Mouse (Mus musculus): ENCODE data around the gene Hnrnpa2b1.
"Not testable (repeated sequence)": the region's sequence is repeated elsewhere in the genome, so short reads cannot be mapped to it uniquely, and the experiment has no call there.

Gene Hnrnpa2b1

DNA sequence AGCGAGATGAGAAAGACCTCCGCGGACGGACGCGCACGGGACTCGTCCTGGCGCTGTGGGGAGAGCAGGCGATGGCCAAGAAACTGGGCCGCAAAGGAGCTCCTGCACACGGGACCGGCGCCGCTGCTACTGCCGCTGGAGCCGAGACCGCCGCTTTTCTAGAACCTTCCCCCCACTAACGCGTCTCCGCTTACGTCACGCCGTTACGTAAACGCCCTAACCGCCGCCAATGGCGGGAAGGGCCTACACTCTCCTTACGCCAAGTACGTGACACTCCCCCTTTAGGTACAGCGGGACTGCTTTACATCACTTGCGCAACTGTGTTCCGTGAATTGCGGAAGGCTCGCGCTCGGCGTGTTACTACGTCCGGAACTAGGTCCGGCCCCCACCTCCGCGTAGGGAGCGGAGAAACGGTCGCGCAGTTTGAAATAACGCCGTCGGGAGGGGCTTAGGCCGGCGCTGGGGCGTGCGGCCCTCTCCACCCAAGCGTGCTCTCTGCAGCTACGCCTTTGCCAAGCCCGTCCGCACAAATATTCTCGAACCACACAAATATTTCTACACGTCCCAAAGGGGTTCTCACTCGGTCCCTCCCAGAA, at the start of gene Hnrnpa2b1:
Hnrnpa2b1 (minus strand) TSS at position 180 of the 596 bp plus-strand sequence.
- DNase-seq (ENCODE audit: low spot score) = peak; percentile 95

DNA sequence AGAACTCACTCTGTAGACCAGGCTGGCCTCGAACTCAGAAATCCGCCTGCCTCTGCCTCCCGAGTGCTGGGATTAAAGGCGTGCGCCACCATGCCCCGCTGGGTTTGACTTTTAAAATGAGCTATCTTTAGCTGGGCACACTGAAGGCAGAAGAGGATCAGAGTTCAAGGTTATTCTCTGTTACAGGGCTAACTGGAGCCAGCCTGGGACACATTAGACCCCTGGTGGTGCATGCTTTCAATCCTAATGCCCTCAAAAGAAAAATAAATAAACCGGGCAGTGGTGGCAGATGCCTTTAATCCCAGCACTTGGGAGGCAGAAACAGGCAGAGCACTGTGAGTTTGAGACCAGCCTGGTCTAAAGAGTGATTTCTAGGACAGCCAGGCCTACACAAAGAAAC, 45.2 kb upstream of the Hnrnpa2b1 start:
- DNase-seq (ENCODE audit: low spot score) = no peak

DNA sequence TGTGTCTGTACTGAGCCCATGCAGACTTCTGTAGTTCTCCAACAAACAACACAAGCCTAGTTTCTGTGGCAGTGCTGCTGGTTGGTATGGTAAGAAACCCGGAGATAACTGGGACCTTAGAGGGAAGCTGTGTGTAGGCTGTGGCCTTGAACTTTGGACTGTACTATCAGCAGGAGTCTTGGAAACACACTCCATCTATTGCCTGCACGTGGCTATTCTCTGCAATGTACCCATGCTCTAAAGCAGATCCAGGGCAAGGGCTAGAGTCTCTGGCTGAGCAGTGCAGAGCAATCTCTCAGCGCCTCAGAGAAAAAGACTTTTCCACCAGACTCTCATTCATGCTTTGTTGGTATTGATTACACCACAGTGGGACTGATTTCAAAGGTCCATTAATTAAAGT, 44.1 kb upstream of the Hnrnpa2b1 start:
- no peak for DNase-seq (ENCODE audit: low spot score)

DNA sequence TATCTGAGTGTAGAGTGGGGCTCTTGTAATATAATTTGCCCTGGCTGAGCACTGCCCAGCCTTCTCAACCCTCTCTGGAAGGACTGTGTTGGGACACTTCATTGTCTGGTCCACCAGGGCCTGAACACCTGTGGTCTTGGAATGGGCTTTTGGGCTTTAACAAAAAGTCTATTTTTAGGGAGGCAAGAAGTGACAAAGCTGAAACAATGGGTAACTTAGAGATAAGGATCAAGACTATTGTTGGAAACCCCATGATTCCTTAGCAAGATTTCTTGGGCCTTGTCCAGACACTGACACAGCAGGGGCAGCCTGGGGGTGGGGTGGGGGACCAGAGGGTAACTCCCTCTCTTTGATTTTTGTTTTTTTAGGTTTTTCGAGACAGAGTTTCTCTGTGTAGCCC, 41.3 kb upstream of the Hnrnpa2b1 start:
- DNase-seq (ENCODE audit: low spot score) = no peak

DNA sequence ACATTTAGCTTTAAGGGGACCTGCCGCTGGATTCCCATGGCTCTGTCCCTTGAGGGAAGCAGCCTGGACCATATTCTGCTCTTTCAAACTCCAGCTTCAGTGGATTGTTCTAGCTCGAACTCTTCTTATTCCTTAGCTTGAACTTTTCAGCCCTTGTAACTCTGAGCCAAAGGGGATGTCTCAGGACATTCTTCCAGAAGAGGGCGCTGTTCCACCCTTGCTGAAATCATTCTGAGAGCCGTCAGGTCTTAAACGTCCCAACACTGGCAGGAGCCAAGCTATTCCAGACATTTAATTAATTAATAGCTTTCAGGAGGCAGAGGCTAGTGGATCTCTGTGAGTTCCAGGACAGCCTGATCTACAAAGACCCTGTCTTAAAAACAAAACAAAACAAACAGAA, 40.4 kb upstream of the Hnrnpa2b1 start:
- DNase-seq (ENCODE audit: low spot score) = no peak

DNA sequence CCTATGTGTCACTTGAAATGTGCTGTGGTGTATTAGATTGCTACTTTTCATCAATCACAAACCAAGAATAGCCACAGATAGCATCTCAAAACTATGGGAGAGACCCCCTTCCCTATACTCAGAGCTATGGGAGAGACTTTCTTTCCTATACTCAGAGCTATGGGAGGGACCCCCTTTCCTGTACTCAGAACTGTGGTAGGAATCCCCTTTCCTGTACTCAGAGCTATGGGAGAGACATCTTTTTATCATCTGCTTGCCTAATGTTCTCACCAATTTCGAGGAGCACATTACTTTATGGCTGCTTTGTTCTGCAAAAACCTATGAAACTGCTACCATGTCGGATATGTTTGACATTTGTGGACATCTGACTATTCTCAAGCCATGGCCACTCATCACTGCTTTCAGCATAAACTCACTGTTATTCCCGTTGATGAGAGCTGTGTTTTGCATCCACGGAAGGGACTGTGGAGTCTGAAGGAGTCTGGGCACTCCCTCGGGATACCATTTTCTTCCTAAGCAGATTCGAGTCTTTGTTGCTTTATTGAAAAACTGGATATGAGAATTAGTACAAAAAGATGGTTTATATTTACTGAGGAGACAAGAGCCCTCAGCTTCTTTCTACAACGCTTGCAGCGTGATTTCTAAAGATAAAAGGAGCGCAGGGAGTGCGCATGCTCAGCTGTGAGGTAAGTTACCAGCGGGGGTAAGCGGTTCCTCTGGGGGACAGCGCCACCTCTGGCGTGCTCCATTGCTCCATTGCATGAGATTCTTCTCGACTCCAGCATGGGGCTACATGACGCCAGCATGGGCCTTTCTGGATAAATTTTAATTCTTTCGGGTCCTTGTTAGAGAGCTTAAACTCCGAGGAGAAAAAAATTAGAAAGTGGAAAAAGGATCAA, 39.3 kb upstream of the Hnrnpa2b1 start:
- DNase-seq (ENCODE audit: low spot score) = no peak

DNA sequence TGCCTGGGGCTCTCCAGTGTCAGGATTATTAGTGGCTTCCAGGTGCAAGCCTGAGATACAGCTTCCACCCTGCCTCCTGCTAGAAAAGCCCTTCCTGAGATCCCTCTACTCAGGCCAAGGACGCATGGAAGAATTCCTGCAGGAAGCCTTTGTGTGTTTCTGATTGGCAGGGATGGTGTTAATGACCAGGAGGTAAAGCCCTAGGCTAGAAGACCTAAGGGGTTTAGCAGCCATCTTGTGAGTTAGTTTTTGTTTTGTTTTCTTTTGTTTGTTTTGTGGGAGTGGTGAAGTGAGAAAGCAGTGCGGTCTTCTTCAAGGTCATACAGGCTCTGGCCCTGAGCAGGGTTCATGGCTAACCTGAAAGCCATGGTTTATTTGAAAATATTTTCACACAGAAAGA, 37.9 kb upstream of the Hnrnpa2b1 start:
- DNase-seq (ENCODE audit: low spot score) = no peak

DNA sequence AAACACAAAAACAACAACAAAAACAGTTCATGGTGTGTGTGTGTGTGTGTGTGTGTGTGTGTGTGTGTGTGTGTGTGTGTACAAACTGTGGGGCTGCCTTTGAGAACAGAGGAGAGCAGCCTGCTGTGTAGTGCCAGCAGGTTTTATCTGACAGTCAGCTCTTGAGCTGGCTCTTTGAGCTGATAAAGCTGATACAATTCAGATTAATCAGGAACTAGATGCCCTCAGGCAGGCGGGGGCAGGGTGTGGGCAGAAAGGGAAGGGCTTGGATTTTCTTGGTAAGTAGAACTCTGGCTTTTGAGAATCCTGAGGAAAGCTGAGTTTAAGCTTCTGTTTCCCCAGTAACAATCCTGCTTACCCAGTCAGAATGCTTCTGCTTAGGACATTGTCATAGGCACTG, 36.0 kb upstream of the Hnrnpa2b1 start:
- no peak for DNase-seq (ENCODE audit: low spot score)

DNA sequence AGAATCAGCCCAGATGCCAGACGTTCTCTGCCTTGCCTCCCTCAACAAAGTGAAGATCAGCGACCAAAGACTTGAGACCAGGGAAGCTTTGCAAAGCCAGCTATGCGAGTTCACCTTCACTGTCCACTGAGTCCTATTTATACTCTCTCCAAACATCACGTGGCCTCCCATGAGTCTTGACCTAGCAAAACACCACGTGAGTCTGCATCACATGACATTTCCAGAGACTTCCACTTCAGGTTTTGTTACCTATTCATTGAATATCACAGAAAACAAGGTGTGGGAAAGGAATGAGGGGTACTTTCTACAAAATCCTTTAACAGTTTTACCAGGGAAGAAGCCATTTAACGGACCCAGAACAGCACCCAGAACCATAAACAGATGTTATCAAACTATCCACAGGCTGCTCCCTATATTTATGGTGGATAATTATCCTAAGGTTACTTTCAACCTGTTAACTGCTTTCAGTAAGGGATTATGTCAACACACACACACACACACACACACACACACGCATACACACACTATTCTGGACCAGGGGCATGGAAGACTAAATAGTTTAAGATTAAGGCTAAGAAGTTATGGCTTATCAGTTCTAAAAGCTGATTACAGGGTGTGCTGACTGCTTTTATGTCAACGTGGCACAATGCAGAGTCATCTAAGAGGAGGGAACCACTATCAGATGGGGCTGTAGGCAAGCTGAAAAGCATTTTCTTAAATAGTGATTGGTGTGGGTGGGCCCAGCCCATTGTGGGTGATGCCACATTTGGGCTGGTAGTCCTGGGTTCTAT, 27.8 kb upstream of the Hnrnpa2b1 start:
- no peak for DNase-seq (ENCODE audit: low spot score)

DNA sequence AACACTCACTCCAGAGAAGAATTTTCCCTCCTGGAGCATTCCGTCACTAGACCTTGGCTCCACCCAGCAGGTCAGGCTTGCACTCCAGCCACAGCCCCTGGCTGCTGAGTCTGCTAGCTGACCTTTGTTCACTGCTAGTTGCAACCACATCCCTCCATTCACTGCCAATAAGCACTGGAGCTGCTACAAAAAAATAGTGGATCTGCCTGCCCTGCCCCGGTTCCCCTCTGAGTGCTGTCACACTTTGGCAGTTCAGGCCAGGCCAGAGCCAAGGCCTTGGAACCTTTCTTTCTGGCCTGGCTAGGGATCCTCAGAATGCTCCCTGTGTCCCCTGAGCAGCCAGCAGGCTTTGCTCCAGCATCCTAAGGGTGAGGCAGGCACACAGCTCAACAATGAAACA, 20.1 kb upstream of the Hnrnpa2b1 start:
- DNase-seq (ENCODE audit: low spot score) = no peak

DNA sequence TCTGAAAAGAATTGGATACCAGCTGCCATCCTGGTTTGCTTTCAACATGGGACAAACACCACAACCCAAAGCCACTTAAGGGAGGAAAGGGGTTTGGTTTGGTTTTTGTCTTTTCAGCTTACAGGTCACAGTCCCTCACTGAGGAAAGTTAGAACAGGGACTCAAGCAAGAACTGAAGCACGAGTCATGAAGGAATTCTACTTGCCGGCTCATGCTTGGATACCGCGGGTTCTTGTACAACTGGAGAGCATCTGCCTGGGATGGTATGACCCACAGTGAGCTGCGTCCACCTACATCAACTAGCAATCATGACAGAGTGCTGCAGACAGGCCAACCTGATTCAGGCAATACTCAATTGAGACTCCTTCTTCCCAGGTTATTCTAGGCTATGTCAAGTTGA, 17.0 kb upstream of the Hnrnpa2b1 start:
- no peak for DNase-seq (ENCODE audit: low spot score)

DNA sequence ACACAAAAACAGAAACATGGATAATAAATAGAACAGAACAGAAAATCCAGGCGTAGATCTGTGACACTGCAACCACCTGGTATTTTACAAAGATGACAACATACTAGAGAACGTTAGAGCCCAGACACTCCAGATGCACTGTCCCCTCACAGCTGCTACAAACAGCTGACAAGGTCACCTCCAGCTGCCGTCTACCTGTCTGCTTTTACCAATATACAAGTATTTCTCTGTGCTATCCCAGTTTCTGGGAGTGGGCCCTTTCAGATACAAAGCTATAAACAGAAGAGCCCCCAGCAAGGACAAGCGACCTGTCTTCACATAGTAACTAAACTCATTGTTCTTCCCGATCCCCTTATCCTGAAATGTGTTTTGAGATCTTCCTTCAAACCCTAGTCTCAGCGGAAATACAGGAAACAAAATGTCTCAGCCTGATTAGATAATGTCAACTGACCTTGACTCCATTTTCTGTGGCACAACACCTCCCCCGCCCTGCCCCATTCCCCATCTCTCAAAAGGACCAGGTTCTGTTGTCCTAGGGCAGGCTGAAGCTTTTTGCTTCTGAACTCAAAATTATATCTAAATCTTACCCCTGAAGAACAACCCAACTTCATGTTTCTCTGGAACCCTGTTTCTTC, 16.5 kb upstream of the Hnrnpa2b1 start:
- no peak for DNase-seq (ENCODE audit: low spot score)

DNA sequence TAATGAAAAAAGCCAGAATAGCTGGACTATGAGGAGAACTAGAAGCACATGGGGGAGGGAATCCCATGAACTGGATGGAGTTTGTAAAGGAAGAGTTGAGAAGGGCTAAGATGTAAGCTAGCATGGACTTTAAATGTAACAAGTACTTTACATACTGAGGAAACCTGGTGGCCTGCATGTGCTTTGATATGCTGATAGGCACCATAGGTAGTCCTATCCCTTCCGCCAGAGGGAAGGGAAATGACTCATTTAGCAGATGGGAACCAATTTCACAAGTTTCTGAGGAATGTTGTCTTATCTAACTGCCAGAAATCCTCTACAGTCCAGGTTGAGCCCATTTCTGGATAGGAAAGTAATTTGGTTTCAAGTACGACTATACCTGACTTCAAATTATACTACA, 16.0 kb upstream of the Hnrnpa2b1 start:
- DNase-seq (ENCODE audit: low spot score) = no peak

DNA sequence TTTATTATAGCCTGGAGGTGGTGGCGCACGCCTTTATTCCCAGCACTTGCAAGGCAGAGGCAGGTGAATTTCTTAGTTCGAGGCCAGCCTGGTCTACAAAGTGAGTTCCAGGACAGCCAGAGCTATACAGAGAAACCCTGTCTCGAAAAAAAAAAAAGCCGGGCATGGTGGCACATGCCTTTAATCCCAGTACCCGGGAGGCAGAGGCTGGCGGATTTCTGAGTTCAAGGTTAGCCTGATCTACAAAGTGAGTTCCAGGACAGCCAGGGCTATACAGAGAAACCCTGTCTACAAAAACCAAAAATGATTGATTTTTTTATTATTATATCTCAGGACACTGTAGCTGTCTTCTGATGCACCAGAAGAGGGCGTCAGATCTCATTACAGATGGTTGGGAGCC, 14.9 kb upstream of the Hnrnpa2b1 start:
- DNase-seq (ENCODE audit: low spot score) = not testable (repeated sequence)

DNA sequence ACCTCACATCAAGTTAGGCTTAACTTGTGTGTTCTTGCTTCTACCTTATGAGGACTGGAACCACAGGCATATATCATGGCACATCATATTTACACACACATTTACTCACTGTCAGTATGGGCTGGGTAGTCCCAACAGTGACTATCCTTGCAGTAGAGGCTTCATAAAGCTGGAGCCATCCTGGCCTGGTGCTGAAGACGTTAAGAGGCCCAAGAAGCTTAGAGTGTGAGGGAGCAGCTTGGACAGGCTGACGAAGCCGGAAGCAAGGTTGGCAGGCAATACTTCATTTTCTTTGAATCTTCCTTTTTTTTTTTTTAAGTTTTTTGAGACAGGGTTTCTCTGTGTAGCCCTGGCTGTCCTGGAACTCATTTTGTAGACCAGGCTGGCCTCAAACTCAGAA, 14.2 kb upstream of the Hnrnpa2b1 start:
- no peak for DNase-seq (ENCODE audit: low spot score)

DNA sequence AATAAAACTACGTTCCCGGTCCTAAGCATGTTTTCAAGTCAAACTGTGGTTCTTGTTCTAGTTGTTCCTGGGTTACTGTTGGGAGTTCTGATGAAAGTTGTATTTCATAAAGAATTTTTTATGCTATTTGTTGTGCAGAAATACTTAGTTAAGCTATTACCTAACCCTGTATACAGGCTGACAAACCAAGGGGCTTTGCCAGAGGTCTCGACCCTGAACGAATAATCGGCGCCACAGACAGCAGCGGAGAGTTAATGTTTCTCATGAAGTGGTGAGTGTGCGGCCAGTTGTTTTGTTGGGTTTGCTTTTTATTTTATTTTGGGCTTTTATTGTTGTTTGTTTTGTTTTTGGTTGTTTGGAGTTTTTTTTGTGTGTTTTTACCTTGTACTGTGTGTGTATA, 11.9 kb upstream of the Hnrnpa2b1 start:
- DNase-seq (ENCODE audit: low spot score) = no peak

DNA sequence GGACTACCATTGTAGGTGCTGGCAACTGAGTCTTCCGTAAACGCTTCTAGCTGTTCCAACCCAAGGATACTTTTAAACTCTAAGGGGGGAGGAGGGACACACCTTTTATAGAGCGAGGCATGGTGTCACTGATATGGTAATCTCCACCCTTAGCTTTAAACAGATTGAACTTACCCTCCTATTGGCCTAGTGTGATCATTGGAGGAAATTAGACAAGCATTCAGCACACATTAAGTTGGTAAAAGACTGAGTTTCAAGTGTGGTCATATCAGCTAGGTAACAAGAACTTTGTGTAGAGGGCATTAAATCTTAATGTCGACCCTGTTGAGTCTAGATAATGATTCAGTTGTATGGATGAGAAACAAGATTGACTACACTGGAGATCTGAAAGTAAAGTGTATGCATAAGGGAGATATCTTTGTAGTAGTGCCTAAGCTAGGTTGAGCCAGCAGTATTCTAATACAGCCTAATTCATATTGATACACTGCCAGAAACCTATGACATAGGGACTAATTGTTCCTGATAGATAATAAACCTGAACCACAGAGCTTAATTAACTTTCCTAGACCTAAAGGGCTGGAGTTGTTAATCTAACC, 9.5 kb upstream of the Hnrnpa2b1 start:
- DNase-seq (ENCODE audit: low spot score) = no peak

DNA sequence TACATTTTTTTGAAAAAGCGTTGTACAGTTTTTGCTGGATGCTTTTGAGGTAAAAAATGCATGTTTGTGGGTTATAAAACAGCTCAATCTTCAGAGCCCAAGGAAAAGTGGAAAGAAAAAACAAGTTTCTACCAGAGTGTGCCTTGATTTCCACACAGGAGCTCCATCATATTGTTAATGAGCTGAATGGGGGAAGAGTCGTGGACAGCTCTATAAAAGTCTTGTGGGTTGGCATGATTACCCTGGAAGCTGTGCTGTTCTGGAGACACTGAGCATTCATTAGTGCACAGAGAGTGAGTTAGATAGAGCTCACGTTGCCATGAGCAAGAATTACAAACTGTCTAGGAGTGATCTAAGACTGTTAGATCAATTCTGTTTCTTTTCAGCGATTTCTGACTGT, 2.5 kb upstream of the Hnrnpa2b1 start:
- DNase-seq (ENCODE audit: low spot score) = no peak

DNA sequence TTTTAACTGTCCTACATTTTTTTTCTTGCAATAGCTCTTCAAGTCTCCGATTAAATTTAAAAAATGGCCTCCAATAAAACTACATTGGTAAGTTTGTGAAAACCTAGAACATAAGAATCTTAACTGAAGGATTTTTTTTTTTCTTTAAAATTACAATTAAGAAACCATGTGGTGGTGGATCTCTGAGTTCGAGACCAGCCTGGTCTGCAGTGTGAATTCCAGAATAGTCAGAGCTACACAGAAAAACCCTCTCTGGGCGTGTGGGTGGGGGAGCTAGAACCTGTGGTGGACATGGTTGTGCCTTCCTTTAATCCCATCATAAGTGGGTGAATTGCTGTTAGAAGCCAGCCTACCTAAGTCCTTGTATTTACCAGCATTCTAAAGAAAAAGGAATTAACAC, 2.1 kb upstream of the Hnrnpa2b1 start:
- DNase-seq (ENCODE audit: low spot score) = no peak

DNA sequence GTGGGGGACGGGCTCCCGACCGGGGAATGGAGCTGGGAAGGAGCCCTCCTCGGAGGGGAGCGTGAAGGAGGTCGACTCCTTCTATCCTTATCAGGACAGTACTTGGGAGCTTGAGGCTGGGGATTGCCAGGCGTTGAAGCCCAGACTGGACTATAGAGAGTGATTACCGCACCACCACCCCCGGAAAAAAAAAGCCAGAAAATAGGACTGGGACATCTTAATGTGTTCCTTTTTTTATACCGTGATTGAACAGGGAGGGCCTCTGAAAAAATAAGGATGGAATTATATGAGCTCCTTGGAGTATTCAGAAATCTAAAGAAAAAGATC, 1.4 kb upstream of the Hnrnpa2b1 start:
- no peak for DNase-seq (ENCODE audit: low spot score)

DNA sequence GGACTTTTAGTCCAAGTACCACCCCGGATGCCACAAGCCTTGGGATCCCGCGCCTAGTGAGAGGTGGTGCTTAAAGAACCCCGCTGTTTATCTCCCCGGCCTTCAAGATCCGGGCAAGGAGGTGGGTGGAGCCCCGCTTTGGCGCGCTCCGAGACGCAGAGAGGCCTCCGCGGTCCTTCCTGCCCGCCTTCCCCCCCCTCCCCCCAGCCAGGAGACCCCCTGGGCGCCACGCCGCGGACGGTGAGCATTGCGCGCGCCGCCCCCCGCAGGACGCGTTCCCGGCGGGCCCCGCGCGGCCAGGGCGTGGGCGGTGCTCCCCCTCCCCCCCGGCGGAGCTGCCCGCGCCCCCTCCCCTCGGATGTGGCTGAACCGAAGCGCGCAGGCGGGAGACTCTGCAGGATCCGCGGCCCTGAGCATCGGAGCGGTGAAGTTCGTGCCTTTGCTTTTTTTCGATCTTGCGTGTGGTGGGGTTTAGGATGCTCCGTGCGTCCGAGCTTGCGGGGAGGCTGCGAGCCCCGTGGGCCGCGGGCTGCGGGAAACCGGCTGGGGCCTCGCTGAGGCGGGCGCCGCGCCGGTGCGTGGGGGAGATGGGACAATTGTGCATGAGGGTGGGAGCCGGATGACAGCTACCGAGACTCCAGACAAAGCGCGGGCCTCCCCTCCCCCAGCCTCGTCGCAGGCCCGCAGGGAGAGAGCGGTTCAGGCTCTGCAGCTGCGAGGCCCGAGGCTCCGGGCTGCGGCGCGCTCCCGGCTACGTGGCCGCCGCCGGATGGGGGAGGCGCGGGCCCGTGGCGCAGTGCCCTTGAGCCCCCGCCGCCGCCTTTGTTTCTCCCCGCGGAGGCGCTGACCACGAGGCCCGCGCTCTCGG, 851 bp upstream of the Hnrnpa2b1 start, which contains the start of gene Cbx3:
Cbx3 (plus strand) TSS at position 50 of the 868 bp plus-strand sequence.
- DNase-seq (ENCODE audit: low spot score) = peak; percentile 35

Data from urinary bladder, postnatal 10 days (tissue).